Mouse (Mus musculus) stomach, postnatal 0 days (tissue): ENCODE results near the gene Wwox. TPM values are rescaled to one million over a fixed set of nuclear protein-coding genes. Genes with fewer than 3 reads are reported as not detected.

Source experiments
- ATAC-seq: fragments of 200-750 bp; cut with Nextera tagmentation; 2 replicates; pipeline ENCODE4 v1.8.0; 2017; ENCODE audit not compliant: low FRiP score, low TSS enrichment
- DNase-seq: peaks from one replicate; pipeline ENCODE4 v3.0.0-alpha.2; 2016; ENCODE audit warnings: low spot score
- H3K27ac ChIP-seq: fragments of 300-500 bp; sonication (generic); replicated peaks from 2 replicates; pipeline ENCODE4 v1.5.1; 2014; ENCODE audit warnings: mild to moderate bottlenecking, control low read depth
- H3K27me3 ChIP-seq: fragments of 300-500 bp; sonication (generic); 2 replicates; pipeline ENCODE4 v1.6.1; 2014; ENCODE audit warnings: low read length; ENCODE audit not compliant: control insufficient read depth, insufficient read depth
- H3K36me3 ChIP-seq: fragments of 300-500 bp; sonication (generic); 2 replicates; pipeline ENCODE4 v1.6.1; 2014; ENCODE audit warnings: low read length, mixed read lengths; ENCODE audit not compliant: control insufficient read depth, insufficient read depth
- H3K4me1 ChIP-seq: fragments of 300-500 bp; sonication (generic); replicated peaks from 2 replicates; pipeline ENCODE4 v1.6.1; 2014; ENCODE audit warnings: antibody characterized with exemption; ENCODE audit not compliant: control insufficient read depth, insufficient read depth
- H3K4me2 ChIP-seq: fragments of 300-500 bp; sonication (generic); replicated peaks from 2 replicates; pipeline ENCODE4 v1.6.1; 2014; ENCODE audit warnings: low read depth, mild to moderate bottlenecking, control low read depth, moderate library complexity
- H3K4me3 ChIP-seq: fragments of 300-500 bp; sonication (generic); 2 replicates; pipeline ENCODE4 v1.5.1; 2014; ENCODE audit warnings: low read depth, low read length, control low read depth
- H3K9ac ChIP-seq: fragments of 300-500 bp; sonication (generic); 2 replicates; pipeline ENCODE4 v1.6.1; 2014; ENCODE audit warnings: mild to moderate bottlenecking, low read length, control low read depth, mixed read lengths
- H3K9me3 ChIP-seq: fragments of 300-500 bp; sonication (generic); 2 replicates; pipeline ENCODE4 v1.6.1; 2016; ENCODE audit warnings: low read length; ENCODE audit not compliant: control insufficient read depth
- CTCF ChIP-seq: IDR thresholded peaks from 2 replicates; pipeline ENCODE4 v1.5.1; 2016; ENCODE audit warnings: antibody characterized with exemption, low read depth, mild to moderate bottlenecking, moderate library complexity
- EP300 ChIP-seq: optimal IDR thresholded peaks from 2 replicates; pipeline ENCODE3; 2016; ENCODE audit warnings: antibody characterized with exemption
- WGBS: fragments of 180-500 bp; shearing (Covaris S2); extraction: QIAGEN DNeasy Blood & Tissue Kit; methylation state at CpG from one replicate; pipeline ENCODE4 v1.1.7; 2014; 5-methylcytosine and 5-hydroxymethylcytosine counted together
- polyA plus RNA-seq: library from polyadenylated mRNA; unstranded; fragments of >200 nt; fragmentation: Nextera tagmentation; extraction: Ambion mirVana; gene quantifications from 2 replicates; pipeline ENCODE4 v1.2.1, GENCODE M21; 2015

The Wwox gene
- polyA plus RNA-seq, 1 experiment from 2014 or later = 9.2 TPM

GRCm38 (mm10) chr8:114977746-114978145, 538.3 kb downstream of the Wwox start:
- Histone ChIP-seq H3K4me2 (no peak overlapping the region), H3K27ac (no peak overlapping the region), H3K27me3 (no peaks in the 10 kb centered on the region), H3K36me3 (no peaks in the 10 kb centered on the region), H3K9me3 (no peaks in the 10 kb centered on the region), H3K9ac (no peak overlapping the region), H3K4me1 (no peaks in the 10 kb centered on the region), H3K4me3 (no peak overlapping the region)
- TF ChIP-seq CTCF (no peak), EP300 (no peak)
- WGBS = 72% methylated on average over 11 of the region's 11 CpGs
- no peak for DNase-seq
- no peak for ATAC-seq

GRCm38 (mm10) chr8:114978206-114978960, 538.9 kb downstream of the Wwox start:
- TF ChIP-seq EP300 (no peak), CTCF (no peak)
- no peak overlapping the region for H3K9ac ChIP-seq
- no peak overlapping the region for H3K27ac ChIP-seq
- WGBS = 69% methylated on average over 15 of the region's 15 CpGs
- no peak overlapping the region for H3K4me3 ChIP-seq
- no peaks in the 10 kb centered on the region for H3K9me3 ChIP-seq
- DNase-seq = no peak
- no peaks in the 10 kb centered on the region for H3K4me1 ChIP-seq
- H3K36me3 ChIP-seq = no peaks in the 10 kb centered on the region
- H3K4me2 ChIP-seq = no peak overlapping the region
- no peak for ATAC-seq
- no peaks in the 10 kb centered on the region for H3K27me3 ChIP-seq

GRCm38 (mm10) chr8:114979671-114980070, 540.2 kb downstream of the Wwox start:
- Histone ChIP-seq H3K9ac (no peak overlapping the region), H3K4me3 (no peak overlapping the region), H3K27me3 (no peaks in the 10 kb centered on the region), H3K36me3 (no peaks in the 10 kb centered on the region), H3K9me3 (no peaks in the 10 kb centered on the region), H3K4me2 (no peak overlapping the region), H3K4me1 (no peaks in the 10 kb centered on the region), H3K27ac (no peak overlapping the region)
- ATAC-seq (no peak), DNase-seq (no peak)
- no peak for TF ChIP-seq CTCF
- no peak for TF ChIP-seq EP300

- Histone ChIP-seq H3K4me1 (no peaks in the 10 kb centered on the region), H3K27me3 (no peaks in the 10 kb centered on the region), H3K9me3 (no peaks in the 10 kb centered on the region), H3K4me3 (no peak overlapping the region), H3K4me2 (no peak overlapping the region), H3K27ac (no peak overlapping the region), H3K36me3 (no peaks in the 10 kb centered on the region), H3K9ac (no peak overlapping the region)
- no peak for TF ChIP-seq CTCF
- TF ChIP-seq EP300 = no peak
- DNase-seq = no peak
- WGBS = 78% methylated on average over 11 of the region's 11 CpGs
- no peak for ATAC-seq
Measured at GRCm38 (mm10) chr8:114982762-114983161, 543.3 kb downstream of the Wwox start.

GRCm38 (mm10) chr8:114984500-114984899, 545.0 kb downstream of the Wwox start:
- no peak for DNase-seq
- 86% methylated on average over 8 of the region's 8 CpGs for WGBS

GRCm38 (mm10) chr8:114985996-114986395, 546.5 kb downstream of the Wwox start:
- no peaks in the 10 kb centered on the region for H3K27me3 ChIP-seq
- H3K4me2 ChIP-seq = no peak overlapping the region
- H3K9me3 ChIP-seq = no peaks in the 10 kb centered on the region
- H3K9ac ChIP-seq = no peak overlapping the region
- no peak for TF ChIP-seq CTCF
- no peak for TF ChIP-seq EP300
- no peak for ATAC-seq
- no peaks in the 10 kb centered on the region for H3K4me1 ChIP-seq
- no peak overlapping the region for H3K27ac ChIP-seq
- no peaks in the 10 kb centered on the region for H3K36me3 ChIP-seq
- DNase-seq = no peak
- no peak overlapping the region for H3K4me3 ChIP-seq
- 88% methylated on average over 13 of the region's 13 CpGs for WGBS

More at GRCm38 (mm10) chr8:114984500-114984899, 545.0 kb downstream of the Wwox start:
- TF ChIP-seq CTCF (no peak), EP300 (no peak)
- Histone ChIP-seq H3K27me3 (no peaks in the 10 kb centered on the region), H3K4me2 (no peak overlapping the region), H3K9ac (no peak overlapping the region), H3K4me3 (no peak overlapping the region), H3K36me3 (no peaks in the 10 kb centered on the region), H3K27ac (no peak overlapping the region), H3K9me3 (no peaks in the 10 kb centered on the region), H3K4me1 (no peaks in the 10 kb centered on the region)
- ATAC-seq = no peak
